Mouse (Mus musculus) kidney, embryonic 16.5 days (tissue): ENCODE measurements around the gene Pttg1ip. TPM values are rescaled to one million over a fixed set of nuclear protein-coding genes. Genes with fewer than 3 reads are reported as not detected.
A peak's percentile ranks its signal among the peaks of the same experiment; 100 is the strongest.

Experiments used
- ATAC-seq: fragments of 200-750 bp; cut with Nextera tagmentation; 2 replicates; pipeline ENCODE4 v1.8.0; 2017; ENCODE audit warnings: moderate TSS enrichment; ENCODE audit not compliant: low FRiP score, low TSS enrichment
- H3K27ac ChIP-seq: fragments of 300-500 bp; sonication (generic); 2 replicates; pipeline ENCODE4 v1.5.1; 2014; ENCODE audit warnings: low read length
- H3K27me3 ChIP-seq: fragments of 300-500 bp; sonication (generic); 2 replicates; pipeline ENCODE4 v1.6.1; 2014; ENCODE audit warnings: low read length, control low read depth, mixed read lengths; ENCODE audit not compliant: insufficient read depth
- H3K36me3 ChIP-seq: fragments of 300-500 bp; sonication (generic); 2 replicates; pipeline ENCODE4 v1.6.1; 2014; ENCODE audit warnings: low read length, control low read depth, mixed read lengths; ENCODE audit not compliant: insufficient read depth
- H3K4me1 ChIP-seq: fragments of 300-500 bp; sonication (generic); 2 replicates; pipeline ENCODE4 v1.6.1; 2014; ENCODE audit warnings: low read length, control low read depth, mixed read lengths; ENCODE audit not compliant: insufficient read depth
- H3K4me2 ChIP-seq: fragments of 300-500 bp; sonication (generic); replicated peaks from 2 replicates; pipeline ENCODE4 v1.6.1; 2014; ENCODE audit warnings: low read depth, low read length
- H3K4me3 ChIP-seq: fragments of 300-500 bp; sonication (generic); 2 replicates; pipeline ENCODE4 v1.5.1; 2014; ENCODE audit warnings: mild to moderate bottlenecking, low read length
- H3K9ac ChIP-seq: fragments of 300-500 bp; sonication (generic); replicated peaks from 2 replicates; pipeline ENCODE4 v1.6.1; 2014; ENCODE audit warnings: low read length
- H3K9me3 ChIP-seq: fragments of 300-500 bp; sonication (generic); 2 replicates; pipeline ENCODE4 v1.6.1; 2016; ENCODE audit warnings: low read length, control low read depth
- WGBS: fragments of 180-500 bp; shearing (Covaris S2); extraction: QIAGEN DNeasy Blood & Tissue Kit; methylation state at CpG from one replicate; pipeline ENCODE4 v1.1.7; 2014; 5-methylcytosine and 5-hydroxymethylcytosine counted together
- polyA plus RNA-seq: library from polyadenylated mRNA; unstranded; fragments of >200 nt; fragmentation: Nextera tagmentation; extraction: Ambion mirVana; gene quantifications from 2 replicates; pipeline ENCODE4 v1.2.1, GENCODE M21; 2015

Gene Pttg1ip
- polyA plus RNA-seq, 1 experiment from 2014 or later = 206 TPM

GRCm38 (mm10) chr10:77604958-77605357 lies 23.4 kb downstream of the Pttg1ip start:
- no peak overlapping the region for H3K9ac ChIP-seq
- peaks cover 14% of the 10 kb centered on the region for H3K4me1 ChIP-seq
- 63% methylated on average over 5 of the region's 5 CpGs for WGBS
- no peaks in the 10 kb centered on the region for H3K27me3 ChIP-seq
- ATAC-seq = no peak
- peaks cover 11% of the 10 kb centered on the region for H3K36me3 ChIP-seq
- peak overlapping the region; percentile 98 for H3K27ac ChIP-seq
- no peak overlapping the region for H3K4me2 ChIP-seq
- H3K4me3 ChIP-seq = no peak overlapping the region
- H3K9me3 ChIP-seq = no peaks in the 10 kb centered on the region

- Histone ChIP-seq H3K27ac (peak overlapping the region; percentile 98), H3K27me3 (no peaks in the 10 kb centered on the region), H3K4me2 (peak overlapping the region; percentile 82), H3K4me1 (peaks cover 14% of the 10 kb centered on the region), H3K36me3 (peaks cover 15% of the 10 kb centered on the region), H3K9ac (peak overlapping the region; percentile 85), H3K4me3 (peak overlapping the region; percentile 64), H3K9me3 (no peaks in the 10 kb centered on the region)
- ATAC-seq = 0 out of 2 replicates have a peak, but pooled peaks have one; percentile 28
- 17% methylated on average over 1 of the region's 1 CpGs for WGBS
Observed at GRCm38 (mm10) chr10:77605368-77605767, 23.8 kb downstream of the Pttg1ip start.

- Histone ChIP-seq H3K4me2 (peak within 1 kb of the TSS; percentile 82), H3K4me3 (peak within 1 kb of the TSS; percentile 64), H3K36me3 (peaks cover 23% of the 10 kb centered on the region), H3K27me3 (no peaks in the 10 kb centered on the region), H3K9me3 (no peaks in the 10 kb centered on the region), H3K27ac (peak within 1 kb of the TSS; percentile 98), H3K9ac (peak within 1 kb of the TSS; percentile 85), H3K4me1 (peaks cover 14% of the 10 kb centered on the region)
- peak; percentile 88 for ATAC-seq
- under 1% methylated on average over 103 of the region's 119 CpGs for WGBS
Observed at GRCm38 (mm10) chr10:77605908-77606826, 24.6 kb downstream of the Pttg1ip start, which contains the start of the genes Sumo3 and Gm49325. Gene Sumo3, plus strand, starts transcription at chr10:77606097. Gene Gm49325, plus strand, starts transcription at chr10:77606197.

- peaks cover 14% of the 10 kb centered on the region for H3K4me1 ChIP-seq
- no peaks in the 10 kb centered on the region for H3K9me3 ChIP-seq
- peak; percentile 40 for ATAC-seq
- peak overlapping the region; percentile 82 for H3K4me2 ChIP-seq
- peak overlapping the region; percentile 98; the same call in 1 of the 2 replicates for H3K27ac ChIP-seq
- peaks cover 30% of the 10 kb centered on the region for H3K36me3 ChIP-seq
- H3K9ac ChIP-seq = peak overlapping the region; percentile 85
- H3K27me3 ChIP-seq = no peaks in the 10 kb centered on the region
- WGBS = 36% methylated on average over 7 of the region's 7 CpGs
- H3K4me3 ChIP-seq = peak overlapping the region; percentile 64
Observed at GRCm38 (mm10) chr10:77606855-77607254, 25.3 kb downstream of the Pttg1ip start.

GRCm38 (mm10) chr10:77607441-77607840 lies 25.9 kb downstream of the Pttg1ip start:
- Histone ChIP-seq H3K27ac (0 out of 2 replicates have a peak overlapping the region, but pooled peaks have one; percentile 9), H3K9ac (peak overlapping the region; percentile 85), H3K9me3 (no peaks in the 10 kb centered on the region), H3K4me2 (peak overlapping the region; percentile 82), H3K4me3 (peak overlapping the region; percentile 64), H3K4me1 (peaks cover 14% of the 10 kb centered on the region), H3K27me3 (no peaks in the 10 kb centered on the region), H3K36me3 (peaks cover 36% of the 10 kb centered on the region)
- 57% methylated on average over 5 of the region's 5 CpGs for WGBS
- ATAC-seq = no peak

- Histone ChIP-seq H3K27me3 (no peaks in the 10 kb centered on the region), H3K4me2 (no peak overlapping the region), H3K27ac (no peak overlapping the region), H3K36me3 (peaks cover 46% of the 10 kb centered on the region), H3K9ac (no peak overlapping the region), H3K4me1 (peaks cover 20% of the 10 kb centered on the region), H3K4me3 (no peak overlapping the region), H3K9me3 (no peaks in the 10 kb centered on the region)
- ATAC-seq = no peak
- WGBS = 92% methylated on average over 8 of the region's 8 CpGs
Observed at GRCm38 (mm10) chr10:77608589-77608988, 27.1 kb downstream of the Pttg1ip start.

- Histone ChIP-seq H3K4me2 (no peak overlapping the region), H3K27ac (no peak overlapping the region), H3K4me1 (peaks cover 20% of the 10 kb centered on the region), H3K36me3 (peaks cover 61% of the 10 kb centered on the region), H3K9me3 (no peaks in the 10 kb centered on the region), H3K4me3 (no peak overlapping the region), H3K27me3 (no peaks in the 10 kb centered on the region), H3K9ac (no peak overlapping the region)
- WGBS = 94% methylated on average over 8 of the region's 8 CpGs
- ATAC-seq = no peak
Observed at GRCm38 (mm10) chr10:77610221-77610961, 28.9 kb downstream of the Pttg1ip start.

GRCm38 (mm10) chr10:77613409-77613808 lies 31.9 kb downstream of the Pttg1ip start:
- 71% methylated on average over 3 of the region's 3 CpGs for WGBS
- Histone ChIP-seq H3K9me3 (no peaks in the 10 kb centered on the region), H3K4me3 (no peak overlapping the region), H3K36me3 (peaks cover 82% of the 10 kb centered on the region), H3K4me2 (no peak overlapping the region), H3K4me1 (peaks cover 7% of the 10 kb centered on the region; the same call in 1 of the 2 replicates), H3K27ac (peak overlapping the region; percentile 67), H3K9ac (0 out of 2 replicates have a peak overlapping the region, but pooled peaks have one; percentile 38), H3K27me3 (no peaks in the 10 kb centered on the region)
- peak; percentile 76 for ATAC-seq

GRCm38 (mm10) chr10:77615647-77616046 lies 34.1 kb downstream of the Pttg1ip start:
- no peak overlapping the region for H3K27ac ChIP-seq
- peaks cover 73% of the 10 kb centered on the region for H3K36me3 ChIP-seq
- no peaks in the 10 kb centered on the region for H3K9me3 ChIP-seq
- H3K4me3 ChIP-seq = no peak overlapping the region
- no peak for ATAC-seq
- WGBS = 91% methylated on average over 8 of the region's 8 CpGs
- H3K4me1 ChIP-seq = peaks cover 7% of the 10 kb centered on the region; the same call in 1 of the 2 replicates
- H3K4me2 ChIP-seq = no peak overlapping the region
- no peak overlapping the region for H3K9ac ChIP-seq
- H3K27me3 ChIP-seq = no peaks in the 10 kb centered on the region
